Mouse (Mus musculus) frontal cortex, postnatal 25 days (tissue): ENCODE data around the gene Adgrb2.

Source experiments
- DNase-seq, 2 experiments: peaks; one replicate each; pipeline ENCODE4 v3.0.0; 2022; ENCODE audit warnings: low spot score in 2 of 2

Adgrb2 gene

GRCm38 (mm10) chr4:129987825-129988504 is 3.3 kb downstream of the Adgrb2 start:
- no peak for DNase-seq

DNA sequence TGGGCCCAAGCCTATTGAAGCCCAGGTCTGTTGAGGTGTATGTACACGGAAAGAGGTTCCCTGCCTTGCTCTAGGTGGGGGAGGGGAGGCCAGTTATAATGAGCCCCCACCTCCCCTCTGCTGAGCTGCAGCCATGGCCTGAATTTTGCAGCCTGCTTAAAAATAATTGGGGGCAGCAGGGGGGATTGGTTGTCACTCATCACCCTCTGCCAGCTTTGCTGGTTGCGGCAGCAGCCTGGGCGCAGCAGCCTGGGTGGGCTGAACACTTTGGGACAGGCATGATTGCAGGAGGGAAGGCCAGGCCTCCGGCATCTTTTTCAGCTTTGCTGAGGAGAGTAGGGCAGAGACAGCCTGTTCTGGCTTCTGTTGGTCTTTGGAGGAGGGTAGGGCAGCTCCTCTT is 5.3 kb downstream of the Adgrb2 start:
- DNase-seq, result no peak

DNA sequence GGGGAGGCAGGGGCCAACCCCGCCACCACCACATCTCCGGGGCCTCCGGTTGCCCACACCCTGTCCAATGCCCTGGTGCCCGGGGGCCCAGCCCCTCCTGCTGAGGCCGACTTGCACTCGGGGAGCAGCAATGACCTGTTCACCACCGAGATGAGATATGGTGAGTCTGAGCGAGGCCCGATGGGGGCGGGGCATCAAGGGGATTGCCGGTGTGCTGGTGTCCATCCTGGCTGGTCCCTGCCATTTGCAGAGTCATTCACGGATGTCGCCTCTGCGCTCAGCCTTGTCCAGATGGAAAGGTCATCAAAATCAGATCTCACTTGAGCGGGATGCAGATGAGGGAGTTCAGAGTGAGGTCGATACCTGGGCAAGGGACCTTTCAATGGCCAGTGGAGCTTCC is 8.1 kb downstream of the Adgrb2 start:
- no peak for DNase-seq

GRCm38 (mm10) chr4:129993213-129993612 is 8.5 kb downstream of the Adgrb2 start:
- no peak for DNase-seq

- DNase-seq, result no peak
These were observed 9.4 kb downstream of the Adgrb2 start for GRCm38 (mm10) chr4:129993944-129994695.

- DNase-seq, result no peak
These were observed 10.1 kb downstream of the Adgrb2 start for GRCm38 (mm10) chr4:129994728-129995127.

- no peak for DNase-seq
These were observed 10.6 kb downstream of the Adgrb2 start for GRCm38 (mm10) chr4:129995255-129995654.

DNA sequence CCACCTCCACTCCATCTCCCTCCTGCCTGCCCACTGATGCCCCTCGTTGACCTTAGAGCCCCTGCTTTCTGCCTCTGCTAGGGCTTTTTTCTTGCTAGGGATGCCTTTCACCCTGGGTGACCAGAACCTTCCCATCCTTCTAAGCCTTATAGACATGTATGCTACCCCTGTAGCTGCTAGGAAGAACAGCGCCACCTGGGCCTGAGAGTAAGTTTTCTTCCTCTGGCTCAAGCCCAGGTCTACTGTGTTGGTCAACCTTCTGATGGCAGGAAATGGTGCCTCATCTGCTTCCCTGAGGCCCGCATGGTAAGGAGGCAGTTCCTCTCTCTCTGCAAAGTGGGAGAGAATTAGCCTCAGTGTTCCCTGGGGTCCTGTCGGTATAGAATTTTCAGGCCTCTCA is 11.3 kb downstream of the Adgrb2 start:
- no peak for DNase-seq

GRCm38 (mm10) chr4:129998124-129998523 is 13.5 kb downstream of the Adgrb2 start:
- DNase-seq, result no peak

GRCm38 (mm10) chr4:130001710-130002109 is 17.0 kb downstream of the Adgrb2 start:
- no peak for DNase-seq

DNA sequence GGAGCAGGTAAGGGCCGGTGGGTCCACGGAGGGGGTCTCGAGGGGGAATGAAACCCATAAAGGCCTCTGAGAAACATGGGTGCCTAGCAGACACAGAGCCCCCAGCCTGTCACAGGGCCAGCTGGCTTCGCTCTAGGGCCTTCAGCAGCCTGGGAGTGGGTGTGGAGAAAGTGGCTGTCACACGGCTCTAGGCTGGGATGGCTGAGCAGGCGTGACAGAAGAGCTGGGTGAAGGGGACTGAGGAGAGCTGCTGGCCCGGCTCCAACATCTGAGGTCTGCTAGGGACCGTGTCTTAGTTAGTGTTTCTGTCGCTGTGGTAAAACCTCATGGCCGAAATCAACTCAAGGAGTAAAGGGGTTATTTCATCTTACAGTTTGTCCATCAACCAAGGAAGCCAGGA is 17.5 kb downstream of the Adgrb2 start:
- DNase-seq, result no peak

DNA sequence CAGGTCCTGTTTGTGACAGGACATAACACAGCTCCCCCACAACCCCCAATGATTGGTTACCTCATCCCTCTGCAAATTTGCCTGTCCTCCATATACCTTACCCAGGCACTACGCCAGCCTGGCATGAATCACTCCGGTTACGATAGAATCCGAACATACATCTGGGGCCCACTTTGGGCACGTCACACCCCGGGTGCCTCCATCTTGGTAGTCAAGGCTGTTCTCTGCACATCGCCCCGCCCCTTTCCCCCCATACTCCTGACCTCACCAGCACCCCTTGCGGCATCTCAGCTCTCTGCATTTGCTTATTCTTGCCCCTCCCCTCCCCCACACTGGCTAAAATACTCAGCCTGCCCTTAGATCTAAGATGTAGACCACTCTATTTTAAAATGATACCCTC is 20.9 kb downstream of the Adgrb2 start:
- no peak for DNase-seq

- DNase-seq, result no peak
These were observed 21.9 kb downstream of the Adgrb2 start for GRCm38 (mm10) chr4:130006533-130006932.

GRCm38 (mm10) chr4:130009043-130009442 is 24.4 kb downstream of the Adgrb2 start:
- DNase-seq, result no peak

DNA sequence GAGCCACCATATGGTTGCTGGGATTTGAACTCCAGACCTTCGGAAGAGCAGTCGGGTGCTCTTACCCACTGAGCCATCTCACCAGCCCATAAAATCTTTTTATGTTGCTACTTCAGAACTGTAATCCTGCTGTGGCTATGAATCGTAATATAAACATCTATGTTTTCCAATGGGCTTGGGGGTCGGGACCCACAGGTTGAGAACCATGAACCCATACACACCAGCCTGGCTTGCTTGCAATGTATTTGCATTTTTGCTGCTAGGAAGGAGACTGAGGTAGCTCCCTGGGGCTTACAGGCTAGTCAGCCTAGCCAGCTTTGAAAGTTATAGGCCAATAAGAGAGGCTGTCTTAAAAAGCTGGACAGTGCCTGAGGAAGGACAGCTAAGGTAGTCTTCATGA is 26.1 kb downstream of the Adgrb2 start:
- no peak for DNase-seq

DNA sequence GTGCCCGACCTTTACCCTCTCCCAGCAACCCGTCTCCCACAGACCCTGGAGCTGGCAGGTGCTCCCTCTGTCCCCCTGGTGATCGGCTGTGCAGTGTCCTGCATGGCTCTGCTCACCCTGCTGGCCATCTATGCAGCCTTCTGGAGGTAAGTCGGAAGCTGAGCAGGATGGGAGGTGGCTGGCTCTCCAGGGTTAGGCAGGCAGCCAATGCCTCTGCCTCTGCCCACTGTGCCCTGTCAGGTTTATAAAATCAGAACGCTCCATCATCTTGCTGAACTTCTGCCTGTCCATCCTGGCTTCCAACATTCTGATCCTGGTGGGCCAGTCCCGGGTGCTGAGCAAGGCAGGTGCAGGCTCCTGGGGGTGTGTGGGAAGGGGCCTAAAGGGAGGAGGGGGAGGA is 27.6 kb downstream of the Adgrb2 start:
- DNase-seq, result no peak

DNA sequence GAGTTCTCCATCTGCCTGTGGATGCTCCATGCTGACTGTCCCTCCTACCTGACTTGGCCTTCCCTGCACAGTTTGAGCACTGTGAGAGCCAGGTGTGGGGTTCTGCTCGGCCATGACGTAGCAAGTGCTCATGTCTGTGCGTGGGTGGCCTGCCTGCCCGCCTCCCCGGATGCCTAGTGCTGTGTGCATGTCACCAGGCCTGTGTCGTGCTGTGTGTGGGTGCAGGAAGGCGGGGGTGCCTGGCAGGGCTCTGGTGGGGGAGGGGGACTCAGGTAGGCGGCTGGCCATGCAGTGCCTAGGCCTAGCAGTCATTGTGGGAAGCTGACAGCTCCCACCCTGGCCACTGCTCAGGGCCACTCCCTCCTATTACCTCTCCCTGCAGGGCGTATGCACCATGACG is 28.4 kb downstream of the Adgrb2 start:
- peak in 1 of 2 experiments; percentile 64 for DNase-seq

DNA sequence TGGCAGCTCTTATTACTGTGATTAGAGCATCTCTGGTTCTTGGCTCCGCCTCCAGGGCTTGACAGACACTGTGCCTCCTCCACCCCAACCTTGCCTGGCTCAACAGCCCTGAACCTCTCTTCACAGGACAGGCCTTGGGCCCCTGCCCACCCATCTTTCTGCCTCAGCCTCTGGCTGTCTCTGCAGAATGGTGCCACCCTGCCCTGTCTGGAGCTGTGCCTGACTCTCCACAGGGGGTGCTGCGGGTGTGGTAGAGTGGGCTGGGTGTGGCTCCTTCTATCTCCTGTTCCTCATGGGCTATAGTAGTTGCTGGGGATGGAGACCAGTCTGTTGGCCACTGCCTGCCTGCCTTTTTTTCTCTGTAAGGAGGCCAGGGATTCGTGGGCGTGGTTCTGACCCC is 31.3 kb downstream of the Adgrb2 start:
- DNase-seq, result no peak

DNA sequence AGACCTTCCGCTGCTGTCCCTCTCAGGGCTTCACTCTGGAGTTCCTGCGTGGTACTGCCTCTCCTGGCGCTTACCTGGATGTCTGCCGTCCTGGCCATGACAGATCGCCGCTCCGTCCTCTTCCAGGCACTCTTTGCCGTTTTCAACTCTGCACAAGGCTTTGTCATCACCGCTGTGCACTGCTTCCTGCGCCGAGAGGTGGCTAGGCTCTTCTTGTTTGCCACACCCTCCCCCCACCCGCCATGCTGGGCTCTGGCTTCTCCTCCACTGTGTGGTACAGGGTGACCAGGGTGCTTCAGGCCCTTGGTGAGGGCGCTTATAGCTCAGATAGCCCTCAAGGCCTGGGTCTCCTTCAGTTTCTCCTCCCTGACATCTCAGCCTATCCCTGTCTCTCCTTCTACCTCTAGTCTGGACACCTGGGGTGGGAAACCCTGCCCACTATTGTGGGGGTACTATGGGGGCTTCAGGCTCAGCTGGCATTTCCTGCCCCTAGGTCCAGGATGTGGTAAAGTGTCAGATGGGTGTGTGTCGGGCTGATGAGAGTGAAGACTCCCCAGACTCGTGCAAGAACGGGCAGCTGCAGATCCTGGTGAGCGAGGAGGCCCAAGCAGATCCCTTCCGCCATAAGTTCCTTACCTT is 32.5 kb downstream of the Adgrb2 start:
- no peak for DNase-seq

- no peak for DNase-seq
These were observed 38.3 kb downstream of the Adgrb2 start for GRCm38 (mm10) chr4:130022952-130023351.

DNA sequence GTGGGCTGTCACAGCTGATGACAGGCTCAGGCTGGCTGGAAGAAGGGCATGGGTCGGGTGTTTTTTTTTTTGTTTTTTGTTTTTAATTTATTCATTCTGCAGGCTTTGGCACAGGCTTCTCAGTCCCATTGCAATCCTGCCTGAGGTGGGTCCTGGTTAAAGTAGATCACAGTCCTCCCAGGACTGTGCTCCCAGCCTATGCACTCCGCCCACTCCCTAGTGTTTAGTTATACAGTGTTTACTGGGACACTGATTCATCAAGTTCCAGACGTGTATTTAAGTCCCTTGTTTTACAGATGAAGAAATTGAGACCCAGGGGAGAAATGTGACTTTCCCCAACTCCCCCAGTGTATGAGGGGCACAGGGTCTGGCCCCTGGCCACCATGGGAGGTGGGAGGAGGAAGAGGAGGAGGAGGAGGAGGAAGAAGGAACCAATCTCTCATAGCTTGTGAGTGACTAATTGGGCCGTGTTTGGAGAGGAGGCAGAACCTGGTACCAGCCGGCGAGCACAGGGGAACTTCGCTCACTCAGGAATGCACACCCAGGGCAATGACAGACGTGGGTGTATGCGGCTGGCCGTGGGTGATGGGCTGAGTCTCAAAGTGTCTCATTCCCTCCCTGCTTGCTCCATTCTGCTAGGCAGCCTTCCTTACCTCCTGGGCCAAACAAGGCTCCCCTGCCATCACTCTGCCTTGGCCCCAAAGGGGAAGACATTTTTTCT is 39.0 kb downstream of the Adgrb2 start:
- no peak for DNase-seq

GRCm38 (mm10) chr4:130025544-130025943 is 40.9 kb downstream of the Adgrb2 start:
- DNase-seq, result no peak
